Mouse (Mus musculus): ENCODE measurements at regions not wholly inside any gene's neighbourhood (a gene's known extent, or its start where the extent isn't known, plus 50 kb on each side); places are given as distances from the start of the nearest gene placed in this dataset.
A peak's percentile ranks its signal among the peaks of the same experiment; 100 is the strongest.

- peak; percentile 1 for DNase-seq
These were observed 312.9 kb upstream of the Clec14a start for GRCm38 (mm10) chr12:58581811-58582572.

GRCm38 (mm10) chr12:58569056-58569455 lies 300.0 kb upstream of the Clec14a start:
- DNase-seq = no peak

- no peak for DNase-seq
These were observed 291.8 kb upstream of the Clec14a start for GRCm38 (mm10) chr12:58560840-58561239.

GRCm38 (mm10) chr12:58559833-58560232 lies 290.7 kb upstream of the Clec14a start:
- no peak for DNase-seq

- no peak for DNase-seq
These were observed 288.2 kb upstream of the Clec14a start for GRCm38 (mm10) chr12:58557261-58557660.

GRCm38 (mm10) chr12:58556741-58557140 lies 287.7 kb upstream of the Clec14a start:
- no peak for DNase-seq

GRCm38 (mm10) chr12:58556060-58556459 lies 287.0 kb upstream of the Clec14a start:
- no peak for DNase-seq

GRCm38 (mm10) chr12:58550859-58551761 lies 282.0 kb upstream of the Clec14a start:
- DNase-seq = no peak

GRCm38 (mm10) chr12:58545832-58546538 lies 276.9 kb upstream of the Clec14a start:
- no peak for DNase-seq

GRCm38 (mm10) chr12:58544862-58545261 lies 275.8 kb upstream of the Clec14a start:
- DNase-seq = peak; percentile 27

- no peak for DNase-seq
These were observed 269.2 kb upstream of the Clec14a start for GRCm38 (mm10) chr12:58538305-58538719.

- DNase-seq = no peak
These were observed 268.7 kb upstream of the Clec14a start for GRCm38 (mm10) chr12:58537833-58538232.

GRCm38 (mm10) chr12:58536381-58536992 lies 267.4 kb upstream of the Clec14a start:
- DNase-seq = no peak

GRCm38 (mm10) chr12:58530306-58530705 lies 261.2 kb upstream of the Clec14a start:
- DNase-seq = no peak

GRCm38 (mm10) chr12:58516800-58517199 lies 247.7 kb upstream of the Clec14a start:
- DNase-seq = no peak

- DNase-seq = peak; percentile 76
These were observed 244.9 kb upstream of the Clec14a start for GRCm38 (mm10) chr12:58513951-58514350.

GRCm38 (mm10) chr12:58512645-58513044 lies 243.6 kb upstream of the Clec14a start:
- DNase-seq = no peak

GRCm38 (mm10) chr12:58504283-58504682 lies 235.2 kb upstream of the Clec14a start:
- DNase-seq = no peak

GRCm38 (mm10) chr12:58474181-58474580 lies 205.1 kb upstream of the Clec14a start:
- no peak for DNase-seq

GRCm38 (mm10) chr12:58473511-58473910 lies 204.4 kb upstream of the Clec14a start:
- DNase-seq = no peak

- DNase-seq = no peak
These were observed 191.4 kb upstream of the Clec14a start for GRCm38 (mm10) chr12:58460465-58460864.

- DNase-seq = peak; percentile 21
These were observed 185.7 kb upstream of the Clec14a start for GRCm38 (mm10) chr12:58454828-58455227.

- no peak for DNase-seq
These were observed 173.9 kb upstream of the Clec14a start for GRCm38 (mm10) chr12:58443007-58443406.
